Mouse (Mus musculus): ENCODE measurements around the gene Slco1a6.

DNA sequence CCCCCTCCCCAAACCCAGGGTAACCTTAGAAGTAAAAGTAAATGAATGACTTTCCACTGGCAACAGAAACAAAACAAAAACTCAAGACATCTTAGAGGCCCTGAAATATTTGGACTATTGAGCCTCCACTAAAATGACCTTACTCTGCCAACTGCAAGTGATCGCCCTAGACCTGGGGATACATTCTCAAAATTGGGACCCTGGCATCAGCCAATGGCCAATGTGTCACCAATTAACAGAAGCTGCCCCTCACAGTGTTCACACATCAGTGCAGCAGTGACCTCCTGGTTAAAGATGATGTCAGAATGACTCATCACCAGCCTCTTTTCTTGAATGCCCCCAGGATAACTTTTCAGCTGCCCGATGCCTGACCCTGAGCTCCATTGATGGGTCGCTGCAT lies 166.4 kb downstream of the Slco1a6 start:
- TF ChIP-seq CTCF (IDR thresholded peaks at IDR 0.05; ENCODE audit: low read depth) (no peak), EP300 (optimal IDR thresholded peaks at IDR 0.05) (no peak)
